Mouse (Mus musculus): ENCODE data around the gene Ttc38. TPM values are rescaled to one million over a fixed set of nuclear protein-coding genes. Genes with fewer than 3 reads are reported as not detected.
"Not testable (repeated sequence)": the region's sequence is repeated elsewhere in the genome, so short reads cannot be mapped to it uniquely, and the experiment has no call there.

Gene Ttc38
- total RNA-seq, 2 experiments from 2014 or later: 4.2 to 6.8 TPM

DNA sequence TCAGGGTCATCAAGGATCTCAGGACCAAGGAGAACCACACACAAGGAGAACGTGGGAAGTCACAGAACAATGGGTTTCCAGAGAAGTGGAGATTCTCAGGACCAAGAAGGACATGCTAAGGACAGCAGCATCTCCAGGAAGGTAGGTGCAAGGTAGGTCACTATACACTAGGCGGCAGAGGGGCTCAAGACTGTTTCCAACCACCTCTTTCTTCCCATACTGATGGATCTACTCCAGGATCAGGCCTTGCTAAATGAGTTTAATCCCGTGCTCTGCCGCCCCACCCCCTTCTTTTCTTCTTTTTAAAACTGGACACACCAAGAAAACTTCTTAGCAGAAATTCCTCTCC is 10.1 kb upstream of the Ttc38 start:
- DNase-seq: no peak

GRCm38 (mm10) chr15:85826676-85827075 is 5.4 kb upstream of the Ttc38 start:
- DNase-seq: no peak

GRCm38 (mm10) chr15:85828071-85828470 is 4.0 kb upstream of the Ttc38 start:
- no peak for DNase-seq

DNA sequence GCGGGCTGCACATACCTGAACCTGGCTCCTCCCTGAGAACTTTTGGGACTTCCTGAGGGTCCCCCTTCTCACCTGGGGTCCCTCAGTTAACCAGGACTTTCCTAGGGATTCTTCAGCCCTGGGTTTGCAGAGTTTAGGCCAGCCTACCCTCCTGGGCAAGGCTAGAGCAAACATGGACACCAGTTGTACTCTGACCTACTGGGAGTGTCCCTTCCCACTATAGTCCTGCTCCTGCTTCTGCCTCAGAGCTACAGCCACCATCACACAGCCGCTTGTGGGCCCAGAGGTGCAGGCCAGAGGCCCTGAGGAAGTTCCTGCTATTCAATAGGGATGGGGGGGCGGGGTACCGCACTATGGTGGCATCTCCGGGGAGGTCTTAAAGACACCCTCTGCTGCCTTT is 2.6 kb upstream of the Ttc38 start:
- no peak for DNase-seq

DNA sequence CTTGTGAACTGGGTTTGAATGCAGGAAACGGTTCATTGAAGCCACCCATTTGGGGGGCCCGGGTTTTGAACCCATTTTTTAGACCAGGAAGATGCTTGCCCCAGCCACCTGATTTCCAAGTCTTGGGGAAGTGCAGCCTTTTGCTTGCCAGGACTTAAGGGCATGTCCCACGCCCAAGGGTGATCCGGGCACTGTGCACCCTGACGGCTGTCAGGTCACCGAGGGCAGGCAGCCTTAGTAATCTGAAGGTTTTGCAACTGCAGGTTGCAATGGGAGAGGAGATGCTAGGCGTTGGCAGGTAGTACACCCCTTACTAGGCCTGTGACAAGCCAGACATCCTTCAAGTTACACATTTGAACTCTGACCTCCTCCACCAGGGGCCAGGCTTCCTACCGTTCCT is 493 bp downstream of the Ttc38 start:
- no peak for DNase-seq

GRCm38 (mm10) chr15:85835335-85835734 is 3.2 kb downstream of the Ttc38 start:
- DNase-seq: no peak

DNA sequence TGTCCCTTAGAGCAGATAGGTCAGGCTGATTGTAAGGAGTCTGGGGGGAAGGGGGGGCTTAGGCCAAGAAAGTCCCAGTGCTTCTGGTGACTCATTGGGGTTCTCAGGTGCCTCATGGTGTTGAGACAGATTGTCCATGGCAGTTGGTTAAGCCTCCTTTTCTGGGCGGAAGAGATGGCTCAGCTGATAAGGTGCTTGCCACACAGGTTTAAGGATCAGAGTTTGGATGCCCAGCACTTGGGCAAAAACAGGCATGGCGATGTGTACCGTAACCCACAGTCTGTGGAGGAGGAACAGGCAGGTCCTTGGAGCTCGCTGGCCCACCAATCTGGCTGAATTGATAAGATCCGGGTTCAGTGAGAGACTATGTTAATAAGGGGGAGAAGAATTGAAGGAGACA is 4.8 kb downstream of the Ttc38 start:
- DNase-seq: no peak

GRCm38 (mm10) chr15:85840983-85841382 is 8.9 kb downstream of the Ttc38 start:
- DNase-seq: peak; percentile 45

- DNase-seq: no peak
Observed at GRCm38 (mm10) chr15:85841796-85842360, 9.8 kb downstream of the Ttc38 start.

- DNase-seq: no peak
Observed at GRCm38 (mm10) chr15:85845071-85845470, 13.0 kb downstream of the Ttc38 start.

DNA sequence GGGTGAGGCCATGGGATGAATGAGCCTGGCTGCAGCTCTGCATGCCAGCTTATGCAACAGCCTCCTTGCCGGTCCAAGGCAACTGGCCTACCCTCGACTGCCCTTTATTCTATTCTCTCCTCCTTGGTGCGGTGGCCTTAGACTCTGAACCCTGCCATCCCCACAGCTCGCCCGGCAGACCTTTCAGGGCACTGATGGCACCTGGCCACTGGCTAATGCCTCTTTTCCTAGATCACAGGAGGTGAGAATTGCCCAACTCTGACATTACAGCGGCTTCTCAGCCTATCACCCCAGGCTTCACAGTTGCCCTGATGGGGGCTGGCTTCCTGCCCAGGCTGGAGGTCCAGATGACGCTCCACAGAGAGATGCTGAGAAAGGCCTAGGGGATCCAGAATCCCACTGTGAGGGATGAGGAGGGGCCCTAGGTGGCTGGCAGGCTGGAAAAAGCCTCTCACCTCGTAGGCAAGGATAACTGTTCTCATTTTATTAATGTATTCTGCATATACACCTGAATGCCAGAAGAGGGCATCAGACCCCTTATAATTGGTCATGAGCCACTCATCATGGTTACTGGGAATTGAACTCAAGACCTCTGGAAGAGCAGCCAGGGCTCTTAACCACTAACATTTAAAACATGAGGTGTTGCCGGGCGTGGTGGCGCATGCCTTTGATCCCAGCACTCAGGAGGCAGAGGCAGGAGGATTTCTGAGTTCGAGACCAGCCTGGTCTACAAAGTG is 19.7 kb downstream of the Ttc38 start:
- no peak for DNase-seq

- DNase-seq: no peak
Observed at GRCm38 (mm10) chr15:85858980-85859489, 26.9 kb downstream of the Ttc38 start.

DNA sequence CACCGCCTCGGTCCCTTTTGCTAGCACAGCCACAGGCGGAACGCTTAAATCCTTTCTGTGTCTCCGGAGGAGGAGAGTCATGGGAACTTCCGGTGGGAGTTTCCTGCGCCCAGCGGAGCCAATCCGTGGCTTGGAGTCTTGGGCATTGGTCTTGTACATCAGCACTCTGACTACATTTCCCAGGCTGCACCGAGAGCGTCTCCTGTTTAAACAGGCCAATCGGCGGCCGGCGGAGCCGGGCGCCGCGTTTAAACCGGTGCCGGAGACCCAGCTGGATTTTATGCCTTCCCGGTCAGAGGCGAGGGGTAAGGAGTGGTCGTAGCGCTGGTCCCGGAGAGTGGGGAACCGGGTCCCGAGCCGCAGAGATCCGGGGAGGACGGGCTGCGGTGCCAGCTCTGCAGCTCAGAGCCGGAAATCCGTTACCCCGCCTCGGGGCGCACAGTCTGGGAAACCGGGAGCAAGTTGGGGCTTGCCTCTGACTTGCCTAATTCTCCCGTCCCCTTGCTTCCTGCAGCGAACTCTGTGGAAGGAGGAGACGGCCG is 27.5 kb downstream of the Ttc38 start, which contains the start of gene Gtse1:
Gtse1 (plus strand) TSS at position 256 of the 542 bp plus-strand sequence.
- peak; percentile 87 for DNase-seq

DNA sequence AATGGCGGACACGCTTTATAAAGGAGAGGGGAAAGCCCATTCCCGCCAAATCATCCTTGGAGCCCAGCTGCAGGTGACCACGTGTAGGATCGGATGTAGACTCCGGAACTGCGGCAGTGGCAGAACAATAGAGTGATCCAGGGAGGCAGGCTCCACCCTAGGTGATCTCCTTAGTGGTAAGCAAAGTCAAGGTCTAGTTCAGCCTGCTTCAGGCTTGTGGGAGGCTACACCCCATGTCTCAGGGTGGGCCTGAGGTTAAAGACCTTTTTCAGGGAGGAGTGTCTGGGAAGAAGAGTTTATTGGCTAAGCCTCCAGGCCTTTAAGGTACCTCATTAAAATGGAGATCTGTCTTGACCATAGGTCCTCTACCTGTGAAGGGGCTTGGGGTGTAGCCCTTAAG is 33.8 kb downstream of the Ttc38 start:
- not testable (repeated sequence) for DNase-seq

- DNase-seq: peak; percentile 68
Observed at GRCm38 (mm10) chr15:85867696-85868095, 35.6 kb downstream of the Ttc38 start.

DNA sequence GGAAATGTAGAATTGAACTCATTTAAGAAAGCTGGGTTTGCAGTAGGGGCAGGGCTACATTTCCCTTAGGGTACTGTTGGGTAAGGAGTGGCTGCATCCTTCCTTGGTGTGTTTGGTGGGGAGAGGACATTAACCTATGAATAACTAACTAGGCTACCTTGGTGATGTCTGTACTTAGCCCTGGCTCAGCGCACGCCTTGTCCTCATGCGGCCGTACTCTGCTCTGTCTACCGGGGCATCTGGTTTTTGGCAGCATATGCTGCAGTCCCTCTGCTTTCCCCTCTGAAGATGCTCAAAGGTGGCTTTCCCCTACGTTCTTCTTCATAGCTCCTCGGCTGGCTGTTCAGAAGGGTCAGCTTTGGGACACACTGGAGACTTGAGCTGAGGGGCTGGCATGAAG is 45.2 kb downstream of the Ttc38 start:
- no peak for DNase-seq

- peak; percentile 84 for DNase-seq
Observed at GRCm38 (mm10) chr15:85878848-85879497, 46.9 kb downstream of the Ttc38 start, which contains the start of gene Trmu. Trmu (plus strand) TSS chr15:85879312.

DNA sequence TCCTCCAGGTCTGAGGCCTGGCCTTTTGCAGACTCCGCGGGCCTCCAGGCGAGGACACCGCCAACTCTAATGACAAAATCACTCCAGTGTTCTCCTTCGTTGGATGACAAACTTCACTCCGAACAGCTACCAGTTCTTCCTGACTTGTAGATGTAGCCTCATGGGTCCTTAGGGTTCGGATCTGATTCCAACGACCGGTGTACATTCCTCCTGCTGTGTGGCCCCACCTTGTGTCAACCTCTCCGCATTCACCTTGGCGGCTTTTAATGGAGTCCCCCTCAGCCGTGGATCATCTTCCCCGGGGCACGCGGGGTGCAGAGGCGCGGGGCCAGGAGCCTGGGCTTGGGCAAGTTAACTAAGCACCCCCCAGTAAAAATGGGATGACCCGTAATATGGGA is 47.4 kb downstream of the Ttc38 start:
- DNase-seq: no peak

DNA sequence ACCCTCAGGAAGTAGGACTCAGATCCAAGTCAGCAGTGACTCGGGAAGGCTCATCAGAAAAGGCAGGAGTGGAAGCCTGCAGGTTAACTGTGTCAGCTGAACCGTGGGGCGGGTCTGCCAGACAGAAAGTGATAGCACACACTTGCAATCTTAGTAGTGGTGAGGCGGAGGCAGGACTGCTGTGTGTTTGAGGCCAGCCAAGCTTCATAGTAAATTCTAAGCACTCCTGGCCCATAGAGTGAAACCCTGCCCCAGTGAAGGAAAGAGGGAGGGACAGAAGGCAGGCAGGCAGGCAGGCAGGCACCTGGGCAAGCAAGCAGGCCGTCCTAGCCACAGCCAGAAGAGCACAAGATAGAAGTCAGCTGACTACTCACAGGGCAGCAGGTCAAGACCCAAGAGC is 53.5 kb downstream of the Ttc38 start:
- no peak for DNase-seq

DNA sequence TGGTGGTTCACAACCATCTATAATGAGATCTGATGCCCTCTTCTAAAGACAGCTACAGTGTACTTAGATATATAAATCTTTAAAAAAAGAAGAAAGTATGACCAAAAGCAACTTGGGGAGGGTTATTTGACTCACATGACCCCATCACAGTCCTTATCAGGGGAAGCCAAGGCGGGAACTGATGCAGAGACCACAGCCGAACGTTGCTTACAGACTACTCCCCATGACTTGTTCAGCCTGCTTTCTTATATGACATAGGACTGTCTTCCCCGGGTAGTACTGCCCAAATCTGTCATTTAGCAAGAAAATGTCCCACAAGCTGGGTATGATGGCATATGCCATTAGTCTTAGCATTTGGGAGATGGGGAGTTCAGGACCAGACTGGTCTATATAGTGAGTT is 57.1 kb downstream of the Ttc38 start:
- DNase-seq: no peak

- DNase-seq: no peak
Observed at GRCm38 (mm10) chr15:85891971-85892370, 59.9 kb downstream of the Ttc38 start.

- DNase-seq: no peak
Observed at GRCm38 (mm10) chr15:85892498-85893118, 60.5 kb downstream of the Ttc38 start.

DNA sequence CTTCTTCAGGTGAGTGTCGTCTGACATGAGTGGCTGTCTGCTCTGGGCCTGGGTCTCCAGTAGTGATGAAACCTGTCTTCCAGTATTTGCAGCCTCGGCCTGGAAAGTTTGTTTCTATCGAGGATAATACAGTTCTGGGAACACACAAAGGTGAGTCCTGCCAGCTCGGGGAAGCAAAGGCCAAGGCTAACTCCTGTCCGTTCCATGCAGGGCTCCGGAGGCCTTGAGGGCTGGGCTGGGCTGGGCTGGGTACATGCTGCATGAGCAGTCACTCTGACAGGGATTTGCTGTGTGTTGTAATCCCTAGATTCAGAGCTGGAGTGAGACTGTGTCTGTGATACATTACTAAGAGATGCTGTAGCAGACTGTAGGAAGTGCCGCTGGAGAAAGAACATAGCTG is 61.8 kb downstream of the Ttc38 start:
- DNase-seq: no peak
